Mouse (Mus musculus) megakaryocyte-erythroid progenitor cell, adult 5-6 weeks (primary cell): ENCODE results near the gene Atxn7l2. TPM values are rescaled to one million over a fixed set of nuclear protein-coding genes. Genes with fewer than 3 reads are reported as not detected.
"Not testable (repeated sequence)": the region's sequence is repeated elsewhere in the genome, so short reads cannot be mapped to it uniquely, and the experiment has no call there.

Experiments used
- ATAC-seq: replicated peaks from 2 replicates; pipeline ENCODE4 v1.8.0; 2016; ENCODE audit warnings: mild to moderate bottlenecking, inconsistent platforms; ENCODE audit not compliant: severe bottlenecking, poor library complexity, low FRiP score, low TSS enrichment
- total RNA-seq, 2 experiments: library from RNA; stranded (forward) in 1 of 2; stranded (reverse) in 1 of 2; fragments of 200-1000, 215-1000 nt in 1 of 2; fragments of >200 nt in 1 of 2; fragmentation: Nextera tagmentation in 1 of 2; gene quantifications; 2 replicates each; pipeline ENCODE4 v1.2.3; 2014 to 2017

The Atxn7l2 gene
- 8.3 and 12.1 TPM in 2 replicates for total RNA-seq (2014; fragmentation: Nextera tagmentation)
- 1.9 and 3.2 TPM in 2 replicates for total RNA-seq (2017)

- ATAC-seq = peak; percentile 67
These were observed at the start of gene Atxn7l2 for GRCm38 (mm10) chr3:108210771-108211139. TSS of gene Atxn7l2 (minus strand) at chr3:108210934.

- ATAC-seq = no peak
These were observed 48.6 kb upstream of the Atxn7l2 start for GRCm38 (mm10) chr3:108259319-108259718.

GRCm38 (mm10) chr3:108257831-108258500, 47.2 kb upstream of the Atxn7l2 start:
- ATAC-seq = no peak

- peak; percentile 99 for ATAC-seq
These were observed 46.2 kb upstream of the Atxn7l2 start, which contains the start of gene Psma5 for GRCm38 (mm10) chr3:108256719-108257637. TSS of gene Psma5 (plus strand) at chr3:108256926.

GRCm38 (mm10) chr3:108246857-108247256, 36.1 kb upstream of the Atxn7l2 start:
- no peak for ATAC-seq

- ATAC-seq = no peak
These were observed 30.6 kb upstream of the Atxn7l2 start for GRCm38 (mm10) chr3:108241243-108241839.

- ATAC-seq = not testable (repeated sequence)
These were observed 26.9 kb upstream of the Atxn7l2 start for GRCm38 (mm10) chr3:108237474-108238102.

- no peak for ATAC-seq
These were observed 20.9 kb upstream of the Atxn7l2 start for GRCm38 (mm10) chr3:108231646-108232045.

GRCm38 (mm10) chr3:108227521-108227920, 16.8 kb upstream of the Atxn7l2 start:
- ATAC-seq = no peak

- ATAC-seq = peak; percentile 38; the same call in 1 of the 2 replicates
These were observed 16.0 kb upstream of the Atxn7l2 start, which contains the start of gene Sypl2 for GRCm38 (mm10) chr3:108226558-108227350. TSS of gene Sypl2 (minus strand) at chr3:108226648.

- ATAC-seq = no peak
These were observed 15.2 kb upstream of the Atxn7l2 start for GRCm38 (mm10) chr3:108225711-108226557.

GRCm38 (mm10) chr3:108220661-108221060, 9.9 kb upstream of the Atxn7l2 start:
- no peak for ATAC-seq

- no peak for ATAC-seq
These were observed 4.0 kb upstream of the Atxn7l2 start for GRCm38 (mm10) chr3:108214734-108215133.

GRCm38 (mm10) chr3:108212406-108212805, 1.7 kb upstream of the Atxn7l2 start:
- no peak for ATAC-seq

GRCm38 (mm10) chr3:108211845-108212244, 1.1 kb upstream of the Atxn7l2 start:
- no peak for ATAC-seq

- ATAC-seq = peak; percentile 88
These were observed 576 bp downstream of the Atxn7l2 start for GRCm38 (mm10) chr3:108209946-108210770.

- ATAC-seq = no peak
These were observed 1.2 kb downstream of the Atxn7l2 start for GRCm38 (mm10) chr3:108209536-108209935.
